Mouse (Mus musculus) testis, postnatal 14 days (tissue): ENCODE data around the gene Glrp1.

Experiments
- DNase-seq: peaks from one replicate; pipeline ENCODE4 v3.0.0; 2021; ENCODE audit warnings: low spot score

Glrp1 gene

GRCm38 (mm10) chr1:88462484-88462883, 47.4 kb downstream of the Glrp1 start:
- peak; percentile 75 for DNase-seq

GRCm38 (mm10) chr1:88461096-88461495, 48.8 kb downstream of the Glrp1 start:
- no peak for DNase-seq

GRCm38 (mm10) chr1:88459655-88460054, 50.2 kb downstream of the Glrp1 start:
- DNase-seq: no peak

- no peak for DNase-seq
Observed at GRCm38 (mm10) chr1:88459196-88459595, 50.7 kb downstream of the Glrp1 start.

- peak; percentile 54 for DNase-seq
Observed at GRCm38 (mm10) chr1:88456451-88457072, 53.3 kb downstream of the Glrp1 start.

GRCm38 (mm10) chr1:88455761-88456160, 54.1 kb downstream of the Glrp1 start:
- DNase-seq: no peak

GRCm38 (mm10) chr1:88454703-88455102, 55.2 kb downstream of the Glrp1 start:
- no peak for DNase-seq

GRCm38 (mm10) chr1:88452198-88452597, 57.7 kb downstream of the Glrp1 start:
- no peak for DNase-seq

GRCm38 (mm10) chr1:88450668-88451067, 59.2 kb downstream of the Glrp1 start:
- no peak for DNase-seq
